Mouse (Mus musculus) spleen, postnatal 4 days (tissue): ENCODE data around the gene Gm9913.

ENCODE experiments used
- DNase-seq, 2 experiments: peaks; one replicate each; pipeline ENCODE4 v3.0.0; 2022; ENCODE audit warnings: low spot score in 2 of 2

Gm9913 gene

DNA sequence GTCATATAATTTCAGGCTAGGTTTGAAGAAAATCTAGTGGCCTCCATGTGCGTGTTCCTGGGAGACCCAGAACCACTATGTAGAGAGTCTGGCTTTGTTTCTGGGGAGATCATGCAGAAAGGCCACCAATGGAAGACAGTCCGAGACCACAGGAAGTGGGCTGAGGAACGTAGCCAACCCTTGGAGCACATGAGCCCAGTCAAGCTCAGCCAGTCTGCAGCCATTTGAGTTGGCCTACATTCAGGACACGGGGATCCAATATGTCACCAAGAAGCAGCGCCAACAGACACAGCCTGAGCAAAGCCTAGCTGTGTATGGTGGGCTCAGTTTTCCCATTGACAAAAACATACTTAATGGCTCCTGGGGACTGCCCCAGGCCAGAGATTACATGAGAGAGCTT lies 8.2 kb upstream of the Gm9913 start:
- DNase-seq: no peak

DNA sequence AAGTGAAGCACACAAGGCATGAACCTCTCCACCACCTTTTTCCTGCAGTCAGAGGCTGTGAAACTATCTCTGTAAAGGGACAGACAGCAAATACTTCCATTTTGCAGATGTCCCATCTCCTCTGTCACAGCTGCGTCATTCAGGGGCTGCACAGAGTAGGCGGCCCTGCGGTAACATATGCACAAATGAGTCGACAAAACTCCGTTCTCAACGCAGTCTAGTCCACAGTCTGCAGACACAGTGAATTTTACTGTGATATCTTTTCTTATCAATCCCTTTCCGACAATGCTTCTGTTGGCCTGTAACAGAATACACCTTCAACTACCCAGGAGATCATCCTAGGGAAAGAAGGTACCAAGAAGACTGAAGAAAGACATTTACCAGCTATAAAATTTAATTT lies 6.7 kb upstream of the Gm9913 start:
- DNase-seq: no peak

DNA sequence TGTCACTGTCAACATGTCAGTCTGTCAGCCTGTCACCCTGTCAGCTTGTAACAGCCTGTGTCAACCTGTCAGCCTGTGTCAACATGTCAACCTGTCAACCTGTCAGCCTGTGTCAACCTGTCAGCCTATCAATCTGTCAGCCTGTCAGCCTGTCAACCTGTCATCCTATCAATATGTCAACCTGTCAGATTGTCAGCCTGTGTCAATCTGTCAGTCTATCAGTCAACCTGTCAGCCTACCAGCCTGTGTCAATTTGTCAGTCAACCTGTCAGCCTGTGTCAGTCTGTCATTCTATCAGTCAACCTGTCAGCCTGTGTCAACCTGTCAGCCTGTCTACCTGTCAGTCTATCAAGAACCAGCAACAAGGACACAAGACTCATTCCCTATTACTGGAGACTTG lies 3.4 kb upstream of the Gm9913 start:
- DNase-seq: no peak

GRCm38 (mm10) chr2:125505746-125506315 lies 942 bp downstream of the Gm9913 start:
- DNase-seq: peak in 1 of 2 experiments; percentile 18

- peak in 1 of 2 experiments; percentile 17 for DNase-seq
Observed at GRCm38 (mm10) chr2:125506316-125507054, 1.6 kb downstream of the Gm9913 start.

DNA sequence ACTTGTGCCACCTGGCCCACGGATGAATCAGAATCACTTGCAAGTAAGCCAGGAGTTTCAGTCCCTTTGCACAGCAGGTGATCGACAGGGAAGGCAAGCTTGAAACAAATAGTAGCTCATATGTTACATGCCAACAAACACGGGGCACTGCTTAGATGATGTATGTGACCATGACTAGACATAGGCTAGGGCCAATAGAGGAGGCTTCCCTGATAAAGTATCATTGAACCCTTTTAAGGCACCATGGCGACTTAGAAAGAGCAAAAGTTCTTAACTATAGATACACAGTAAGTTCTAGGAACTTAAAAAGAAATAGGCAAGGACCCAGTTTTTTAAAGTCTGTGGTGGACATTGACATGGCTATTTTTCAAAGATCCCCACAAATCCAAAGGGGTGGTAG lies 3.0 kb downstream of the Gm9913 start, which contains the start of gene Fbn1:
Gene Fbn1, minus strand, starts transcription at position 101 of the 400 bp plus-strand sequence.
- DNase-seq: no peak

DNA sequence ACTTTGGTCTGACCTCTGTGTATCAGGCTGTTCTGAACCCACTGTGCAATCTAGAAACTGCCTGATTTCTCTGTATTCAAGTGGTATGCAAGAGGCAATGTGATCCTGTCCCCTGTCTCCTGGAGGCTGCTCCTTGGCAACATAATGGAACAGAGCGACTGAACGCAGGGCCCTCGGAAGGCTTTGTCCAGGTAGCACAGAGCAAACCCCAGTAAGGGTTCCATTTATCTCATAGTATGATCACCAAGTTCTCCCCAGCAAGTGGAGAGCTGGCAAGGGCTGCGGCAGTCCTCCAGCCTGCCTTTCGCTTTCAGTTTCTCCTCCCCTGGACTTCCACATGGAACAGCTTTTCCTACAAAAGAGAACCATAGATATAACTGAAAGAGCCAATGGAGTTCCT lies 3.5 kb downstream of the Gm9913 start:
- DNase-seq: no peak

- DNase-seq: no peak
Observed at GRCm38 (mm10) chr2:125510752-125511151, 5.9 kb downstream of the Gm9913 start.

- no peak for DNase-seq
Observed at GRCm38 (mm10) chr2:125511898-125512297, 7.0 kb downstream of the Gm9913 start.

GRCm38 (mm10) chr2:125512544-125512943 lies 7.7 kb downstream of the Gm9913 start:
- DNase-seq: no peak

DNA sequence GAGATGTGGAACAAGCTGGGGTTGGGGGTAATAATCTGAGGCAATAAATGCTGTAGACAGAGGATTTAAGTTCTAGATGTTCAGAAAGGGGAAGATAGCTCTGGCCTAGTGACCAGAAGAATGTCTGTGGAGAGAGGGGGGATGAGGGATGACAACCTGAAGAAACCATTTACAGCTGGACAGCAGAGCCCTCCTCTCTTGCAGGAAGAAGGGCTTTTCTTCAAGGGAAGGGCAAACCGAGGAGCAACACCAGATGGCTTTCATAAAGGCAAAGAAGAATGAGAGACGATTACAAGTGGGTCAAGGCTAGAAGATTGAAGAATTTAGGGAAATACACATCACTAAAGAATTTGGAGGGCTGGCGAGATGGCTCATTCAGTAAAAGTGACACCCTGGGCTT lies 9.5 kb downstream of the Gm9913 start:
- no peak for DNase-seq

GRCm38 (mm10) chr2:125515291-125516057 lies 10.6 kb downstream of the Gm9913 start:
- no peak for DNase-seq

DNA sequence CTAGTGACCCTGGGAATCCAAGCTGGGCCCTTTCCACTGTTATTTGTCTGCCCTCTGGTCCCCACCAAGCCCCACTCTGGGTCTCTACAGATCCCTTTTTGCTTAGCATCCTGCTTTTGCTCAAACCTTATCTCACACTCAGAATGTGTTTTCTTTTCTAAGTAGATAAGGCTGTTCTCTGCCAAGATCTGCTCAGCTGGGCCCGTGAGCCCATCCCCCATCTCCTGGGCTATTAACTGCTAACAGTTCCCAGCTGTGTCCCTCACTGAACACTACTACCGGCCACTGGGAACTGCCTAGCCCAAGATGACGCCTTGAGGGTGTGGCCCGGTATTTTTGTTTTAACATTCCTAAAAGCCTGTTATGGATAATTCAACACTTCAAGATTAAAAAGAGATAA lies 11.7 kb downstream of the Gm9913 start:
- DNase-seq: no peak

DNA sequence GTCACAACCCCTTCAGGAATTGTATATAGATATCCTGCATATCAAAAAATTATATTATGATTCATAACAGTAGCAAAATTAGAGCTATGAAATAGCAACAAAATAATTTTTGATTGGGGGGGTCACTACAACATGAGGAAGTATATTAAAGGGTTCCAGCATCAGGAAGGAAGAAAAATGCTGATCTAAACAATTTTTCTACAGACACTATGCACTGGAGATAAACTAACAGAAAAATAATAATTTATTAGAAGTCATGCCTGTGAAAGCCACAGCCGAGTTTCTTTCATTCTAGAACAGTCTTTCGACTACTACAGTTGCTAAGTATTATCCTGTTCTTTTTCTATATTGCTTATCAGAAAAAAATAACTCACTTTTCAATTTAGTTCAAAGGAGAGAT lies 20.6 kb downstream of the Gm9913 start:
- DNase-seq: no peak

- no peak for DNase-seq
Observed at GRCm38 (mm10) chr2:125526566-125526965, 21.7 kb downstream of the Gm9913 start.

DNA sequence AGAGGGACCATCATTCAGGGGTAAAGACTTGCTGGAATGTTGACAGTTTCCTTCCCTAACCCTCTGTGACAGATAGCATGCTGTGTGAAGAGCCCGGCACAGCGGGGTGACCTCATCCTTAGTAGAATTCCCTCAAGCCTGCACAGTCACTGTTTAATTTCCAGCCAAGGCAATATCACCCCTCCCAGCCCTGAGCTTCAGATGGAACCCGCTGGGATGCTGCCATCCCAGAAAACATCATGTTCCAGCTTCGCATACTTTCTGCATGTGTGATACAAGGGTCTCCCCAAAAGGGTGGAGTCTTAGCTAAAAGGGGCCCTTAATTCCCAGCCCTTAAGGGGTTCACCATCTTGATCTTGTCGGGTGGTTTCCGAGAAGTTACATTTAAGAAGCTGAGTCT lies 25.8 kb downstream of the Gm9913 start:
- DNase-seq: no peak

DNA sequence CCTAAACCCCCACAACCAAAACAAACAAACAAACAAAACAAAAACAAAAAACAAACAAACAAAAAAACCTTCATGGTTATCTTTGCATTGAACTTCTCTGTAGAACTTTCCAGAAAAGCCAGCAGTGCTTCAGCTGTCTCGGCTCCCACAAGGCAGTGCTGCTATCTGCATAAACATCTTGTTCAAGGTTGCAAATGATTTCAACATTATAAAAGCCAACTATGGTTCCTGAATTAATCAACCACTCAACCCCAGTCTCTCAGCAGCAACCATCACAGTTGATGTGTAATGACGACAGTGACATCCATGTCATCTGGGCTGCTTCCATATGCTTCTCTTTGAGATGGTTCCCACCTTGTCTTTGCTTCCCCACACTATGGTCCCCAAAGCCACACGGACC lies 34.8 kb downstream of the Gm9913 start:
- no peak for DNase-seq

- DNase-seq: no peak
Observed at GRCm38 (mm10) chr2:125540579-125540978, 35.7 kb downstream of the Gm9913 start.

DNA sequence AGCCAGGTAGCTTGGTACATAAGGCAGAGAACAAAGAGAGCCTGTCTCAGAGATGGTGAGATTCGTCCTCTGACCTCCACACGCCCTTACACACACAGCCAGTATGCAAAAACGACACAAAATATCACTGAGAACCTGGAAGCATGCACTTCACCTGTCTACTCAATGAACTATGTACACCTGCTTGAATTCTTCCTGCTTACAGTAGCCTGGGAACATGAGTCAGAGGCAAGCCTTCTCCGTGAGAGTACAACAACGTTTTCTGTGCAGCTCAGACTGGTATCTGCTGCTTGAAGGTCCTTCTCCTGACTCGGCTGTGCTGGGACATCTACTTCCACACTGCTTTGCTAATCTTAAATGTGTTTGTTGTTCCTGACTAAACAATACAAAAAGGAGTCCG lies 36.6 kb downstream of the Gm9913 start:
- no peak for DNase-seq

GRCm38 (mm10) chr2:125543646-125544045 lies 38.8 kb downstream of the Gm9913 start:
- DNase-seq: no peak

DNA sequence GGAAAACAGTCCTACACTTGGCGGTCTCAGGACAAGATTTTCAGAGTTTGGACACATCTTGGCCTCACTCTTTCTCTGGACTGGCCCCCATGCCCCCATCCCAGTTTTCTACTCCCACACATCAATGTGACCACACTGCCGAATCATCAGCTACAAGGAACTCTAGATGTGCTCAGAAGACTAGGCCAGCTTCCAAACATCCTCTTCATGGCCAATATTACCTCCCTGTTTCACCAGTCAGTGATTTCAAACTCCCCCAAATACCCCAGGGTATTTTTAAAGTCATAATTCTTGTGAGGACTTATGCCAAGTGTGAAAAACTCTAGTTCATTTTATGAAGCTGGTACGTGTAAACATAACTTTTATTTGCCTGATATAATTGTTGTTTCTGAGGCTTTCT lies 40.1 kb downstream of the Gm9913 start:
- DNase-seq: no peak

DNA sequence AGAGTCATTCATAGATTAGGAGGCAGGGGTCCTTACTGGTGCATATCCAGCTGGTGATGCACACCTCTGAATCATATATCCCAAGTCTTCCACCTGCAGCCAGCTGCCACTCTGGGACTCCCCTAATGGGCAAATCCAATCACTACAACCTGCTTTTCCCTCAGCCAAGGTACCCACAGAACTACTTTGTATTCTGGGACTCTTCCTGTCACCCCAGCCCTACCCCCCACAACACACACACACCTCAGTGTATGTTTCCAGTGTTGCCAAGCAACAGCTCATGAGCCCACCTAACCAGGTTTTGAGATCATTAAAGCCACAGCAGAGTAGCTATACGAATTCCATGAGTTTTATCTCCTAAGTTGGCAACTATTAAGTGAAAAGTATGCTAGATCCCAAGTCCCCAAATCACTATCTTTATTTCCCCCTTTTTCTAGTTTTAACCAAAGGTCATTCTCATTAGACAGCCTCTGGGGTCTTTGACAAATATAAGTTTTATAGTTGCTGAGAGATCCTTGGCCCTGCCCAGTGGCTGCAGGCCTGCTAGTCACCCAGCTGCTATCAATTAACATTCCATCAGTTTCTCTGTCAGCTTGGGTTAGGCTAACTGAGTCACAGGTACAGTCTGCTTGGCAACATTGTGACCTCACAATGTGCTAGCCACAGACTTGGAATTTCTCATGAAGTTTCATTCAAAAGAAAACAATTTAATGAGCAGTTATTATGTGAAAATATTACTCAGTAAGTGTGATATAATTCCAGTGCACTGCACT lies 44.1 kb downstream of the Gm9913 start:
- DNase-seq: no peak
